Mouse (Mus musculus): ENCODE results near the gene Rexo1. TPM values are rescaled to one million over a fixed set of nuclear protein-coding genes. Genes with fewer than 3 reads are reported as not detected.

The Rexo1 gene
- total RNA-seq, 1 experiment: 27.4 TPM

DNA sequence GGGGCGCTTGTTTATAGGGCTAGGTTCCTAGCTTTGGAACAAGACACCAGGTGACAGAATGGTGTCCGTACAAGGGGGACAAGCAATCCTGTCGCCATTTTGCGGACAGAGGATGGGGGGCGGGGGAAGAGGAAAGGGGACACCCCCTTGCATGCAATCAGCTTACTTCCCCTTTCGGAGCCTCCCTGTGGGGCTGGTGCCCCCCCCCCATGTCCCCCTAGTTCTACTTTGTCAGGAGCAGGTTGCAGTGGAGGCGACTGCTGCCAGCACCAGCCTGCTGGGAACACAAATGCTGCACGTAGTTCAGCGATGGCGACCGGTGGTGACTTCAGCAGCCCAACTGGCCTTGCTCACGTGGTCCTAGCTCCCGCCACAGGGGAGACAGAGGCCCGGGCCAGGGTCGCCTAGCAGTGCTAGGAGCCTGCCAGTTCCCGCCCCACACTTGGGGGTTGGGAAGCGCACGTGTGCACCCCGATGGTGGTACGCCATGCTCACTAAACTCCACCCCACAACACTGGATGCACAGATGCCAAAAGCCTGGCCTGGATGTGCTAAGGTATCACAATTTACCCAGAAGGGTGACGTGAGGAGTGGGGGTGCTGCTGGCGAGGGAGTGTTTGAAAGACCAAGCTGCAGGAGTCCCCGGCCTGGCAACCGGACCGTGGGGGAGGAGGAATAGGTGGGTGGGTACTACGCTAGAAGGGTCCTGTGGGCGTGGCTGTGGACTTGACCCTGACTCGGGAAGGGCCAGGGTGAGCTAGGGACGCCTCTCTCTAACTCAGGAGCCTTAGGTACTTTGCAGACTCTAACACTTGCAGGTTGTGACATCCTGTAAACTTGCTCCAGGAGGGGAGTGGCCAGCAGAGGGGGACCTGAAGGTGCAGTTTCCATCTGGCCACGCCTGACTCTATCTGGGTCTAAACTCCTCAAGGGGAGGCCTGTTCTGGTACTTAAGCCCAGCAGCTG is 9.8 kb upstream of the Rexo1 start:
- H3K9ac ChIP-seq (ENCODE audit: insufficient read depth, low read depth, low read length, poor library complexity, severe bottlenecking): peak overlapping the region; percentile 56
- H3K27ac ChIP-seq (ENCODE audit: insufficient read depth, low read depth, low read length, poor library complexity, severe bottlenecking): no peak overlapping the region
- in situ Hi-C loops (cut with MboI; ENCODE audit: low sequenced_read_pairs in 2 of 2, unreplicated experiment in 2 of 2): no loop called here
- H3K4me1 ChIP-seq (ENCODE audit: control insufficient read depth in 2 of 2, insufficient read depth in 2 of 2, low read length in 2 of 2, poor library complexity in 1 of 2): peaks cover 12 to 61% of the 10 kb centered on the region in 2 experiments
- H3K36me3 ChIP-seq (ENCODE audit: control insufficient read depth, insufficient read depth, low read length, poor library complexity, severe bottlenecking): peaks cover 12% of the 10 kb centered on the region; the same call in 1 of the 2 replicates
- H3K4me3 ChIP-seq (ENCODE audit: insufficient read depth in 1 of 2, low read depth in 1 of 2, low read length in 2 of 2, poor library complexity in 1 of 2, severe bottlenecking in 1 of 2): peak overlapping the region; percentile 37 to 49; a peak in 3 of 4 replicates
- no peak for DNase-seq (ENCODE audit: low read depth, low spot score)
- TF ChIP-seq CHD2 (IDR thresholded peaks at IDR 0.05; ENCODE audit: low read depth, low read length) (no peak), MAFK (IDR thresholded peaks at IDR 0.05; ENCODE audit: insufficient read depth, low read depth, low read length) (no peak), ZNF384 (IDR thresholded peaks at IDR 0.05; ENCODE audit: low read depth, low read length) (no peak), HCFC1 (IDR thresholded peaks at IDR 0.05; ENCODE audit: borderline replicate concordance, insufficient read depth, low read length) (no peak), ZC3H11A (IDR thresholded peaks at IDR 0.05; ENCODE audit: borderline replicate concordance, low read depth, low read length) (no peak)
- no peaks in the 10 kb centered on the region for H3K9me3 ChIP-seq (ENCODE audit: control insufficient read depth, insufficient read depth, low read depth, low read length)

DNA sequence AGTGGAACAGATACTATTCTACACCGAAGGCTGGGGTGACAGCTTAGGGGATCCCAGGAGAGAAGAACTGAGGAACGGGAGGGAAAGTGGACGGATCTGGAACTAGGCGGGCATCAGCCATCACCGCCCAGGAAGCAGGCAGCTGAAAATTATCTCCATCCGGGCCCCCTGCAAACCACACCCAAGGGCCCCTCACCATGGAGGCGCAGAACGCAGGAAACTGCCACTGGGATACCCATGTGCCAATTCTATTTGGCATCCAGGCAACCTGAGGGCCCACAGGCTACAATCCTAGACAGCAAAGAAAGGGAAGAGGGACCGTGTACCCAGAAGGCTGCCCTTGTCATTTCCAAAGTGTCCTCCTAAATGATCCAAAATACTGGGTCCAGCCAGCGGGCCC is 9.1 kb upstream of the Rexo1 start:
- peak overlapping the region; percentile 56; the same call in 1 of the 2 replicates for H3K9ac ChIP-seq (ENCODE audit: insufficient read depth, low read depth, low read length, poor library complexity, severe bottlenecking)
- no peak for DNase-seq (ENCODE audit: low read depth, low spot score)
- H3K9me3 ChIP-seq (ENCODE audit: control insufficient read depth, insufficient read depth, low read depth, low read length): no peaks in the 10 kb centered on the region
- H3K27ac ChIP-seq (ENCODE audit: insufficient read depth, low read depth, low read length, poor library complexity, severe bottlenecking): no peak overlapping the region
- H3K36me3 ChIP-seq (ENCODE audit: control insufficient read depth, insufficient read depth, low read length, poor library complexity, severe bottlenecking): peaks cover 14% of the 10 kb centered on the region; the same call in 1 of the 2 replicates
- H3K4me1 ChIP-seq (ENCODE audit: control insufficient read depth in 2 of 2, insufficient read depth in 2 of 2, low read length in 2 of 2, poor library complexity in 1 of 2): peaks cover 12 to 57% of the 10 kb centered on the region in 2 experiments
- peak overlapping the region; percentile 33 to 49; a peak in 3 of 4 replicates for H3K4me3 ChIP-seq (ENCODE audit: insufficient read depth in 1 of 2, low read depth in 1 of 2, low read length in 2 of 2, poor library complexity in 1 of 2, severe bottlenecking in 1 of 2)
- TF ChIP-seq HCFC1 (IDR thresholded peaks at IDR 0.05; ENCODE audit: borderline replicate concordance, insufficient read depth, low read length) (no peak), MAFK (IDR thresholded peaks at IDR 0.05; ENCODE audit: insufficient read depth, low read depth, low read length) (no peak)
- in situ Hi-C loops (cut with MboI; ENCODE audit: low sequenced_read_pairs in 2 of 2, unreplicated experiment in 2 of 2): no loop called here

DNA sequence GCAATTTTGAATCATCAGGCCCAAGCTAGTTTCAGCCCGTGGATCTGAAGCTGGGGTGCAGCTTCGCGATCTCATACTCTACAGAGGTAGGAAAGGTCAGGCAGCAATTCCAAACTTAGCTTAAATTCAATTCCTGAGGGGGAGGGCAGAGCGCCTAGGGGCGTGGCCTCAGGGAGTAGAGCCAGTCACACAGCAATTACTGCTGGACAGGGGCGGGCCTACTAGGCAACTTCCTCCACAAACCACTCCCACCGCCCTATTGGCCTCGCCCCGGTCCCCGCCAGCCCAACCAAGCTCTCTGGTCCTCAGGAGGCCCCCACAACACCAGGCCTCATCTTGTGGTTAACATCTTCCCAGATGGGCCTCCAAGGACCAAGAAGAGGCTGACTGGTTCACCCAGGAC is 8.3 kb upstream of the Rexo1 start:
- TF ChIP-seq MAFK (IDR thresholded peaks at IDR 0.05; ENCODE audit: insufficient read depth, low read depth, low read length): no peak
- no peak for TF ChIP-seq CHD2 (IDR thresholded peaks at IDR 0.05; ENCODE audit: low read depth, low read length)
- no peak for TF ChIP-seq ZC3H11A (IDR thresholded peaks at IDR 0.05; ENCODE audit: borderline replicate concordance, low read depth, low read length)
- TF ChIP-seq HCFC1 (IDR thresholded peaks at IDR 0.05; ENCODE audit: borderline replicate concordance, insufficient read depth, low read length): no peak
- TF ChIP-seq ZNF384 (IDR thresholded peaks at IDR 0.05; ENCODE audit: low read depth, low read length): no peak
- Histone ChIP-seq H3K27ac (ENCODE audit: insufficient read depth, low read depth, low read length, poor library complexity, severe bottlenecking) (no peak overlapping the region), H3K9me3 (ENCODE audit: control insufficient read depth, insufficient read depth, low read depth, low read length) (no peaks in the 10 kb centered on the region), H3K4me3 (ENCODE audit: insufficient read depth in 1 of 2, low read depth in 1 of 2, low read length in 2 of 2, poor library complexity in 1 of 2, severe bottlenecking in 1 of 2) (peak overlapping the region; percentile 6 to 52; a peak in 2 of 4 replicates), H3K4me1 (ENCODE audit: control insufficient read depth in 2 of 2, insufficient read depth in 2 of 2, low read length in 2 of 2, poor library complexity in 1 of 2) (peaks cover 12 to 49% of the 10 kb centered on the region in 2 experiments), H3K9ac (ENCODE audit: insufficient read depth, low read depth, low read length, poor library complexity, severe bottlenecking) (peak overlapping the region; percentile 27; the same call in 1 of the 2 replicates), H3K36me3 (ENCODE audit: control insufficient read depth, insufficient read depth, low read length, poor library complexity, severe bottlenecking) (peaks cover 14% of the 10 kb centered on the region; the same call in 1 of the 2 replicates)
- DNase-seq (ENCODE audit: low read depth, low spot score): peak; percentile 73
- in situ Hi-C loops (cut with MboI; ENCODE audit: low sequenced_read_pairs in 2 of 2, unreplicated experiment in 2 of 2): no loop called here

DNA sequence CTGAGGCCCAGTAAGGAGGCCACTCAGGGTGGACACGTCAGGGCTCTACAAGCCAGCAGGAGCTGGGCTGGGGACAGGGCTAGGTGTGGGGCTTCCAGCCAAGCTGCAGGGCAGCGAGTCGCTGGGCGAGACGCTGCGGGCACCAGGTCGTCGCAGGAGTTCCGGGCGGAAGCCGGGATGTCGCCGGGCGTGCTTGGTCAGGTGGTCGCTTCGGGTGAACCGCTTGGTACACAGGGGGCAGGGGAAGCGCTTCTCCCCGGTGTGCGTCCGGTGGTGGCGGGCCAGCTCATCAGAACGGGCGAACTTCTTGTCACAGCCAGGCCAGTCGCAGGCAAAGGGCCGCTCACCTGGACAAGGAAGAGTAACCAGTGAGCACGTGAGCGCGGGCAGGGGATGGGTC is 7.5 kb upstream of the Rexo1 start:
- Histone ChIP-seq H3K9ac (ENCODE audit: insufficient read depth, low read depth, low read length, poor library complexity, severe bottlenecking) (0 out of 2 replicates have a peak overlapping the region, but pooled peaks have one; percentile 27), H3K36me3 (ENCODE audit: control insufficient read depth, insufficient read depth, low read length, poor library complexity, severe bottlenecking) (peaks cover 14% of the 10 kb centered on the region; the same call in 1 of the 2 replicates), H3K27ac (ENCODE audit: insufficient read depth, low read depth, low read length, poor library complexity, severe bottlenecking) (no peak overlapping the region), H3K9me3 (ENCODE audit: control insufficient read depth, insufficient read depth, low read depth, low read length) (no peaks in the 10 kb centered on the region), H3K4me3 (ENCODE audit: insufficient read depth in 1 of 2, low read depth in 1 of 2, low read length in 2 of 2, poor library complexity in 1 of 2, severe bottlenecking in 1 of 2) (peak overlapping the region in 1 of 2 experiments; percentile 6; a peak in 2 of 4 replicates), H3K4me1 (ENCODE audit: control insufficient read depth in 2 of 2, insufficient read depth in 2 of 2, low read length in 2 of 2, poor library complexity in 1 of 2) (peaks cover 8 to 44% of the 10 kb centered on the region in 2 experiments; a peak in 3 of 4 replicates)
- in situ Hi-C loops (cut with MboI; ENCODE audit: low sequenced_read_pairs in 2 of 2, unreplicated experiment in 2 of 2): no loop called here
- no peak for DNase-seq (ENCODE audit: low read depth, low spot score)
- TF ChIP-seq CHD2 (IDR thresholded peaks at IDR 0.05; ENCODE audit: low read depth, low read length) (no peak), MAFK (IDR thresholded peaks at IDR 0.05; ENCODE audit: insufficient read depth, low read depth, low read length) (no peak), ZC3H11A (IDR thresholded peaks at IDR 0.05; ENCODE audit: borderline replicate concordance, low read depth, low read length) (no peak), HCFC1 (IDR thresholded peaks at IDR 0.05; ENCODE audit: borderline replicate concordance, insufficient read depth, low read length) (no peak), ZNF384 (IDR thresholded peaks at IDR 0.05; ENCODE audit: low read depth, low read length) (no peak)
